Mouse (Mus musculus) Muller cell, postnatal 12 days (primary cell): ENCODE data around the gene Smchd1.
"Not testable (repeated sequence)": the region's sequence is repeated elsewhere in the genome, so short reads cannot be mapped to it uniquely, and the experiment has no call there.

ENCODE experiments used
- DNase-seq: peaks from one replicate; pipeline ENCODE4 v3.0.0-alpha.2; 2015; ENCODE audit errors: inconsistent ontology term

The Smchd1 gene

GRCm38 (mm10) chr17:71445191-71445590, 30.0 kb downstream of the Smchd1 start:
- DNase-seq, result no peak

GRCm38 (mm10) chr17:71444718-71445117, 30.4 kb downstream of the Smchd1 start:
- DNase-seq, result no peak

- no peak for DNase-seq
Observed at GRCm38 (mm10) chr17:71444126-71444525, 31.0 kb downstream of the Smchd1 start.

DNA sequence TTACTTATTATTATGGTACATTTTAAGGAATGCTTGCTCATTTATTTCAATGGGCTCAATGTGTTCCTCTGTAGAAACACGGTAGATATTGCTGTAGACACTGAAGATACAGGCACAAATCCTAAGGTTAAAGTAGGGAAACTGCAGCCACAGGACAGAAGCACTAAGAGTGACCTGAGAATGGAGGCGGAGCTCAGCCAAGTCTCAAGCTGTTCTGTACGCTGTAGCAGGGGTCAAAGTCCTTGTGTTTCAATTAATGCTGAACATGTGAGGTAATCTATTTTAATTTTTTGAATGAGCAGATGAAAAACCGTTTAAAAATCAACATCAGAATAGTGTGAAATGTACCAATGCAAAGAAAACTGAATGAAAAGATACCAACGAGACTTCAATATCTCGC, 31.9 kb downstream of the Smchd1 start:
- no peak for DNase-seq

- DNase-seq, result not testable (repeated sequence)
Observed at GRCm38 (mm10) chr17:71422502-71422901, 52.6 kb downstream of the Smchd1 start.

- not testable (repeated sequence) for DNase-seq
Observed at GRCm38 (mm10) chr17:71419448-71419847, 55.7 kb downstream of the Smchd1 start.

GRCm38 (mm10) chr17:71417008-71417407, 58.1 kb downstream of the Smchd1 start:
- no peak for DNase-seq

DNA sequence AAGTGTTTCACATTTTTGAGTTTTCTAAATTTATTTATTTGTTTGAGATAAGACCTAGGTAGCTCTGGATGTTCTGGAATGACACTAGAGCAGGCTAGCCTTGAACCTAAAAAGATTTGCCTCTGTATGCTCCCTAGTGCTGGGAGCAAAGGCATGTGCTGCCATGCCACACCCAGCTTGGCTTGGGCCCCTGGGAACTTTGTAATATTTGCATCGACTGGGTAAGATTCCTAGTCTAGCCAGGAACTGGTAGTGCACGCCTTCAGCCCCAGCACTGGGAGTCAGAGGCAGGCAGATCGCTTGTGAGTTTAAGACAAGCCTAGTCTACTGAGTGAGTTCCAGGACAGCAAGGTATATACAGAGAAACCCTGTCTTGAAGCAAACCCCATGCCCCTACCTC, 87.7 kb downstream of the Smchd1 start:
- no peak for DNase-seq

DNA sequence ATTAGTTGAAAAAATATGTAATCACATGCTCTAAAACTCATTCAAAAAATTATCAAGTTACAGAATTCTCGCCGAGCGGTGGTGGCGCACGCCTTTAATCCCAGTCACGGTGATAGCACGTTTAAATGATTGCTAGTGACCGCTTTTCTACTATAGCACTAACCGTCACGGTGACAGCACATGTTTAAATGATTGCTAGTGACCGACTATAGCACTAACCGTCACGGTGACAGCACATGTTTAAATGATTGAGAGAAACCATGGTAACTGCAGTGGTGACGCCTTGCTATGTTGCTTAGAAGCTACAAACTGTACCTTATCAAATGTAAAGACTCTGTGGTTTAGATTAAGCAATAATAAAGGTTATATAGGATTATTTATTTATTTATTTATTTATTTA, 94.8 kb downstream of the Smchd1 start:
- no peak for DNase-seq

- DNase-seq, result no peak
Observed at GRCm38 (mm10) chr17:71377901-71378300, 97.2 kb downstream of the Smchd1 start.

DNA sequence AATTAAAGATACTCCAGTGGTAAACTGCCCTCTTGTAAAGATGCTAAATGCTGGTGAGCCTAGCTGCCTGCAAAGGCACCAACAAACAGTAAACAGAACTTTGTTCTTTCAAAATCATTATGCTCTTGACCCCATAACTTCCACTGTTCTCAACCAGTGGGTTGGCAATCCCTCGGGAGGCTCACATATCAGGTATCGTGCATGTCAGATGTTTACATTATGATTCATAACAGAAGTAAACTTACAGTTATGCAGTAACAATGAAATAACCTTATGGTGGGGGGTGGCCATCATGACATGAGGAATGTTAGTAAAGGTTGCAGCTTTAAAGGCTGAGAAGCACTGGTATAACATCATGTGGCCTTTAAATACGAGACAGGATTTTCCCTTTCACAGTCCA, 119.6 kb downstream of the Smchd1 start:
- no peak for DNase-seq

DNA sequence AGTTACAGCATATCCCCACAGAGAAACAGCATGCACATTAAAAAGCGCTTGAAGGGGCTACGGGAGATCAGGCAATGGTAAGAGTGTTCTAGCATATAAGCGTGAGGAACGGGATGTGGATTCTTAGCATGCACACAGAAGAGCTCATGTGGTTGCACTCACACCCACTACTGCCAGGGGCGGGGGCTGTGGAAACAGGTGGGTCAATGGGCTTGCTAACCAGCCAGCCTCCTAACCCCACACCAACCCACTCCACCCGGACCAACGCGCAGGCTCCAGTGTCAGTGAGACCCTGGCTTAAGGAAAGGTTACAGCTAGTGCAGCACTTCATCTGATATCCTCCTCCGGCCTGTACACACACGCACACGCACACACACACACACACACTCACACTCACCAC, 120.9 kb downstream of the Smchd1 start:
- no peak for DNase-seq

DNA sequence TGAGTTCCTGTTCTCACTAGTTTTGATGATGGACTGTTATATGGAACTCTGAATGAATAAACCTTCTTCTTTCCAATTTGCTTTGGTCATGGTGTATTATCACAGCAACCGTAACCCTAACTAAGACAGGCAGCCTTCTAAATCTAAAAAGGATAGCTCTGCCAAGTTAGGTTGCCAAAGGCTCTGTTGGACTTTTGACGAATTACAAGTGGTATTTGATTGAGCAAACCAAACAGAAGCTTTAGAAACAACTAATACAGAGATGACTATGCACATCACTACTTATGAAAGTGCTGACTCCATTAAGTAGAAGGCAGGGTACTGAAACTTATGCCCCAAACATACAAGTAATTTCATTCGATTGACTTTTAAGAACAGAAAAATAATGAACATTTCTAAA, 127.0 kb downstream of the Smchd1 start:
- no peak for DNase-seq

DNA sequence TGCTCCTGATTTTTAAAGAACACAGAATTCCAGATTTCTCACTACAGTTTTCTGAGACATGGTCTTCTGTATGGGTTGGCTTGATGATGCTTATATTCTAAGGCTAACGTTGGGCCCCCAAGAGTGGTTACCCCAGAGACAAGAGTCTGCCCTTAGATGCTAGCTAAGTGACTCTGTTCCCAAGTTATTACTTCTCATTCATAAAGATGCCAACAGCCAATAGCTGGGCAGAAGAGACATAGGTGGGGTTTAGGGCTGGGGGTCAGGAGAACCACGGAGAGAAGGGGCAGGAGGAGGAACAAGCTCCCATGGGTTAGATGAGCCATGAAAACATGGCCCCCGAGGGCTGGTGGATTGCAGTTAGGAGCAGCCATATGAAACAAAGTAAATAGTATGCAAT, 133.1 kb downstream of the Smchd1 start:
- DNase-seq, result no peak

- DNase-seq, result no peak
Observed at GRCm38 (mm10) chr17:71338627-71339026, 136.5 kb downstream of the Smchd1 start.

GRCm38 (mm10) chr17:71337546-71337945, 137.6 kb downstream of the Smchd1 start:
- DNase-seq, result no peak

DNA sequence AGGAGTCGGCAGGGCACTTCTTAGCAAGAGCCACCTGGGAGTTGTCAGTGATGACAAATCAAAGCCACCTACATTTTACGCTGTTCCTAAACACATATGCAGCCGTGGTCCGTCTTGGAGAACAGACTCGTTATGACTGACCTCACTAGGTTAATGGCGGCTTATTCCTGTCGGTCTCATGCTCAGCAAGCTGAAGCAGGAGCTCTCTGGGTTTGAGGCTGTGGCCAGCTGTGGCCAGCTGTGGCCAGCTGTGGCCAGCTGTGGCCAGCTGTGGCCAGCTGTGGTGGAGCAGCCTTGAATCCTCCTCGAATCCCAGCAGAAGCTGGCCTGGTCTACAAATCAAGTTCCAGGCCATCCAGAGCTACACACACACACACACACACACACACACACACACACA, 138.7 kb downstream of the Smchd1 start:
- no peak for DNase-seq

DNA sequence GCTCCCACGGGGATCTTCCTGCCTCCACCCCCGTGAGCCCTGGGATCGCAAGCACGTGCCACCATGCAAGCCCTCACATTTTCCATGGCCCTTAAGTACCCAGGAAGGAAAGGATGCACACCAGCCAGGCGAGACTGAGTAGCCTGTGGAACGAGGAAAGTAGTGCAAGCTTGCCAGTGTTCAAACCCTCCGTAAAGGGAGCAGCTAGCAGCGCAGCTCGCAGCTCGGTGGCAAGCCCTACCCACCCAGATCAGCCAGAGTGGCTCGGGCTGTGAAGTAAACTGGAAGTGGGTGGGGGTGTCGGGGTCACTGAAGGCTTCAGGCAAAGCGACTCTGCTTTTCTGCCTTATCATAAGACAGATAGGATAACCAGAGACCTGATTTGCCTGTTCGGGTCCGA, 142.8 kb downstream of the Smchd1 start:
- no peak for DNase-seq

GRCm38 (mm10) chr17:71320731-71321130, 154.4 kb downstream of the Smchd1 start:
- not testable (repeated sequence) for DNase-seq

GRCm38 (mm10) chr17:71319361-71319760, 155.8 kb downstream of the Smchd1 start:
- no peak for DNase-seq

GRCm38 (mm10) chr17:71317571-71317970, 157.6 kb downstream of the Smchd1 start:
- DNase-seq, result no peak

GRCm38 (mm10) chr17:71314315-71314714, 160.8 kb downstream of the Smchd1 start:
- DNase-seq, result no peak

DNA sequence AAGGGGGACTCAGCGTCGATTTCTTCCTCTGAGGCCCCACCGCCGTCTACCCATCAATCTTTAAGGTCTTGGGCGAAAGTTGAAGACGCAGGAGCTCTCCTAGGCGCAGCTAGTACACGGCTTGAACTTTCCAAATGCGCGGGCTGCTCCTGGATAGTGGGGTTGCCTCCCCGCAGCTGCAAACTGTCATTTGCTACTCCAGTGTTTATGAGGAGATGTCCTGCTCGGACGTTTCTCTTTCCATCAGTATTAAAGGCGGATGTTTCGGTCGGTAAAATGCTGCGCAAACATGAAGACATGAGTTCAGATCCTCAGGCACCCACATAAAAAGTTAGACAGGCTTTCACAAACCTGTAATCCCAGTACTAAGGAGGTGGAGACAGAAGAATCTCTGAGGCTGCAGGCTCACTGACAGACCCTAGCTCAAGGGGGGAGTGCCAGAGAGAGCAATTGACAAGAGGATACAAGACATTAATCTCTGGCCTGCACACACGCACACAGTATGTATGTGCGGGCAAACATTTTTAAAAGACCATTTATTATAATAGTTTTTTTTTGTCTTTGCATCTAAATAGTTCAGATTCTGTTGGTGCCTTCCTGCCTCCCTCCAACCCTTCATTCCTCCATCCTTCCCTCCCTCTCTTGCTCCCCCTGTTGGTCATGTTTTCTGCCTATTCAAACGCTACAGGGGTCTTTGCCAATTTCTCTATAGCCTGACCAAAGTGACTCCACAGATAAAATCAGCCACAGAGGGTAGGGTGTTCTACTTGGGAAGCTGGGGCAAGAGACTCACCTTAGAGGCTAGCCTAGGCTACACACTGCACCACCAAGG, 163.6 kb downstream of the Smchd1 start, which contains the start of gene Emilin2:
Gene Emilin2 (minus strand): TSS at position 639 of the 832 bp plus-strand sequence.
- DNase-seq, result no peak
